Mouse (Mus musculus) hindlimb bud, embryonic 11.5 days (tissue): ENCODE measurements at regions not wholly inside any gene's neighbourhood (a gene's known extent, or its start where the extent isn't known, plus 50 kb on each side); places are given as distances from the start of the nearest gene placed in this dataset.

Experiments
- DNase-seq: peaks from one replicate; pipeline ENCODE4 v3.0.0-alpha.2; 2012; ENCODE audit warnings: low read depth, low spot score; ENCODE audit errors: extremely low spot score

DNA sequence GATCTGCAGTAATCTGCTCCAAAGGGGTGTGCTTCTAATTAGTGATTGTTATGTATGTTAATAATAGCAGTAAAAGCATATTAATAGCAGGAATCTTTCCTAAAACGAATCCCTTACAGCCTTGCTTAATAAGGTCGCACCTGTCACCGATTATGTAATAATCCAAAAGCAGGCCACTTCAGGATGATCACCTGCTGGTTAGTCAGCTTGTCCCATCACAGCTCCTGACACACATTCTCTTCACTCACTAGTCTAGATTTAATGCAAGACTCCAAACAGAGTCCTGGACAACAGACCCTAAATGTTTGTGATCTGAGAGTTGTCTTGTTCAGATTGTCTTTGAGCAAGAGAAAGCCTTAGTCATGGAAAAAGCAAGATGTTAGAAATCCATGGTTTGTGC, 85.2 kb upstream of the Kctd3 start:
- no peak for DNase-seq

DNA sequence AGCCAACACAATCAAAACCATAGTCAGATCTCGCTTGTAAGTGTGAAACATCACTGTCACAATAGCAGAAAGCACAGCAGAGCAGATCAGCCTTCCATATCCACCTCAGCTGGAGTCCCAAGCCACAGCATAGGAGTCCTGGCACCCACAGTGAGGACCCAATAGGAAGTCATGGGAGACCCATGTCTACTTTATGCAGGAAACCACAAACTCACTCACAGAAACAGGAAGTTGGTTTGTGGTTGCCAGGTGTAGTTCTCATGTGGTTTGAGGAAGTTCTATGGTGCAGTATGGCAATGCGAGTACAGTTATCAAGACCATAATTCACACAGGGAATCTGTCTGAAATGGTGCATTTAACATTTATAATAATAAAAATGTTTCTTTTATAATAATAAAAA, 77.6 kb upstream of the Kctd3 start:
- DNase-seq: no peak

DNA sequence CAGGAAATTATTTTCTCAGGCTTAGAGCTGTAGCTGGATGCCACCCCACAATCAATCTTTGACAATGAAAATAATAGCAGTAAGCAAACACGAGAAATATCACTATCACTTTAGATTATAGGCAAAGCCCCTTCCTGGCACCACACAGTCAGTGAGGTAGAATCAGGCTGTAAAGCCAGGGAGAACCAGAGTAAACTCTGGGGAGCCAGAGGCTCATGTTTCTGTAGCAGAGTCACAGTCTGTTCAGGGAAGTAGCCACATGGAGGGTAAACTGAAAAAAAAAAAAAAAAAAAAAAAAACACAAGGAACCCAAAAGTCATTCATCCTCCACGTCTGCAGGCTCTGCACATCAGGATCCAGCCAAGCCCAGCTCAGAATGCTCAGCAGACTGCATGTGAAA, 73.6 kb upstream of the Kctd3 start:
- DNase-seq: no peak

DNA sequence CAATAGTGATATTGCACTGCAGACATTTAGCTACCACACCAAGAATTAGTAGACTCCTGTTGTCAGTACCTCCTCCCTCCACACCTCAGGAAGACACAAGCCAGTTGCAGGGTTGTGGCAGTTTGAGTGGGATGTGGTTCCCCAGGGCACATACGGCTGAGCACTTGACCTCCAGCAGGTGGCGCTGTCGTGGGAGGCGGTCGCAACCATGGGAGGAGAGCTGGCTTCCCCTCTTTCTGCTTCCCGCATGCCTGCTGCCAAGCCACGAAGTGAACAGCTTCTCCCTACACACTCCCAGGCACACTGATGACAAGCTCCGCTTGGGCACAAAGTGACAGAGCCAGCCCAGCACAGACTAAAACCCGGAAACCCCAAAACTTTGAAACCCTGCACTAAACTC, 73.2 kb upstream of the Kctd3 start:
- DNase-seq: peak; percentile 31

DNA sequence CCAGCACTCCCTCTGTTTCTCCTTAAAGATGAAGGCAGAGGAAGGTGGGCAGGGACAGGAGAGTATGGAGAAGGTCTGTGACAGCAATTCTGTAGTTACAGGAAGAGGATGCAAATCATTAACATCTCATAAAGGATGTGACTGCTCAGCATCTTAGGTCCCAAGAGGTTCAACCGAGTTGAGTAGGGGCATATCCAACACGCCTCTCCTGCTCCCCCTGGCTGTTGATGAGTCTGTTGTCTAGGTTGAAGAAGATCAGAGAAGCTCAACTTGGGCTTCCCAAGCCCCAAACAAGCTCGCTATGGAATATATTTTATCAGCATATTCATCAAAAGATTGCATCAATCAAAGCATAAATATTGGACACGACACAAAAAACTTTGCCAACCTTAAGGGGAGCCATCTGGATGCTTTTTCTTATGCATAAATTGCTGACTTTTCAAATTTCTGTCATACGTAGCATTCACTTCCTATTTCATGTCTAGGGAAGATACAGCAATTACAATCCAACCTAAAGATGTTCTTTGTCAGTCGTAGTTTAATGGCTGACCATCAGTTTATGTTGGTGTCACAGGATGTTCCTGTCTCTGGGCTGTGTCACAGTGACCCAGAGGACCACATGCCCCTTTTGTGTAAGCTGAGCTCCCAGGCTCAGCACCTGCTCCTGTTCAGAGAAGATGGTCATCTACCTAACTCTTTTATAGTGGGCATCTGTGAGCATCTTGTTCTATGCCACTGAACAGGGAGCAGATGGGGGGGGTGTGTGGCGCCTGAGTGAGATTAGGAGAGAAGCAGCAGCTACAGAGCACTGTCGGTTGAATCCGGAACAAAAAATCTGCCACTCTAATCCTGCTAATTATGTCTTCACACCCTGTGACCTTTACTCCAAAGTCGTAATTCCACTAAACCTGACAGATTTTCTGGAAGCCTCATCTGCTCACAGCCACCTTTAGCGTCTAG, 72.1 kb upstream of the Kctd3 start:
- no peak for DNase-seq

DNA sequence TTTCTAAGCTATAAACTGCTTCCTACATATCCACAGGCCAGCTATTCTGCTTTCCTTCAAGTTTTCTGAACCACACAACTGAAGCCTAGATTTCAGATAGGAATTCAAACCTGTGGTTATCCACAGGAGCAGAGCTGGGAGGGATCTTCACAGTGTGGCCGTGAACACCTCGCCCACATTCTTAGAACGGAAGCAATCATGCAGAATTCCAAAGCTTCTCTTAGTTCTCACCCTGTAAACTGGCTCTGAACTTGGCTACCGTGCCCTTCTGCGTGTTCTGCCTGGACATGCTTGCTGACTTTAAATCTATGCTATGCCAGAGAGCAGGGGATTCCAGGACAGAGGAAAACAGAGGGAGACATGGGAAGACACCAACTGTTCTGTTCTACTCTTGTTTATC, 70.2 kb upstream of the Kctd3 start:
- DNase-seq: no peak

DNA sequence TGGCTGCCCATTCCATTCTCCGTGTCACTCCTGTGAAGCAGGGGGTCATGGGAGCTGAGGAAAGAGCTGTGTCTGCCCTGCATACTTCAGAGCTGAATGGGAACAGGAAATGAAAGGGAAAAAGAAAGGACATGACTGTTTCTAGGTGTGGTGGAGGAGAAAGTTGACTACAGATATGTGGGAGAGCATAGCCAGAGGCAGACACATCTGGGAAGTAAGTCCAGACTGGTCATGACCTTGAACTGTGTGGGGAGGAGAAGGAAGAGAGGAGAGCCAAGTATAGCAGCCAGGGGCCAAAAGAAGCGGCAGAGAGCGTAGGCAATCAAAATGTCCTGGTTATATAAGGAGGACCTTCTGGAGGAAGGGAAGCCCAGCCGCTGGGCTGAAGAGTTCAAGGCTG, 68.6 kb upstream of the Kctd3 start:
- DNase-seq: no peak

DNA sequence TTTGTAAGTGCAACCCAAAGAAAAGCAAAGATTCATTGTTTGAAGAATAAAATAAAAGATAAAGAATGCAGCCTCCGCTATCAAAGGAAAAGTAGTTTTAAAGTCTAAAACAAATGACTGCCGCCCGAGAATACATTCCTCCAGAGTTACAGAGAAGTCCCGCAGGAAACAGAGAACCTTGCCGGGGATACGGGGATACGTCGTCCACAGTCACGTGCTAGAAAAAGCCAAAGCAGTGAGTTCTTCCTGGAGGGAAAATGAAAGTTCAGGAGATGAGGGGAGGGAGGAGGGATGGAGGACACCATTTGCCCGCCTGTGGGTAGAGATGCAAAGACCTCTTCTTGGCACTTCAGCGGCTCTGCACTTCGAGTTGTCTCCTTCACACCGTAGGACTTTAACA, 68.0 kb upstream of the Kctd3 start:
- no peak for DNase-seq

DNA sequence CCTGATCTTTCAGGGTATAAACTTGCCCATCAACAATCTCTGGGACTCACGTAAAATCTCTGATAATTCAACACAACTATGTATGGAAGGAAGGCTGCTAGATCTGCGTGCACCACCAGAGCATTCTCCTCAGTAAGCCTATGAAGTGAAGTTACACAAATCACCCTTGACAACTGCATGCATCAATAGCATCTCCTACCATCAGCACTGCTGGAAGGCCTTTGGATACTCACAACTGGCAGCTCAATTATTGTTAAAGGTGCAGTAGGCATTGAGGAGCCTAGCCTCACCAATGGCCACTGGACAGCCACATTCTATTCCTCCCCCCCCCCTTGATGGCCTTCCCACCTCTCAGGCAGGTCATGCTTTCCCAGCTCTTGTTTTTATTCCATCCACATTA, 64.9 kb upstream of the Kctd3 start:
- no peak for DNase-seq

DNA sequence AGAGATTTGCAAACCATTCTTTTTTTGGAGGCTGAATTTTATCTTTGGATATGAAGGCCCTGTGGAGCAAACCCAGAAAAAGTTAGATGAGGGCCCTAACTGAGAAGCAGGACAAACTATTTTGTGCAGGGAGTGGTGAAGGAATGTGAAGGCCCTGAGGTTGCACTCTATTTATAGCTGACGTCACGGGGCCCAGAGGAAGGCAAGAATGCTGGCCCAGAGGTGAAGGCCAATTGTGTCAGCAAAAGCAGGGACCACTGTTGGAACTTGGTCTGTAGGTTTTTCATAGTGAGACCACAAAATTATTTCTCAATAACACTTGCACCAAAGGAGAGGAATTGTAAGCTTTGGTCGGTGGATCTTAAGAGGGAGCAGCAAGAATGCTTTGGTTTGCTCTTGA, 60.6 kb upstream of the Kctd3 start:
- no peak for DNase-seq

DNA sequence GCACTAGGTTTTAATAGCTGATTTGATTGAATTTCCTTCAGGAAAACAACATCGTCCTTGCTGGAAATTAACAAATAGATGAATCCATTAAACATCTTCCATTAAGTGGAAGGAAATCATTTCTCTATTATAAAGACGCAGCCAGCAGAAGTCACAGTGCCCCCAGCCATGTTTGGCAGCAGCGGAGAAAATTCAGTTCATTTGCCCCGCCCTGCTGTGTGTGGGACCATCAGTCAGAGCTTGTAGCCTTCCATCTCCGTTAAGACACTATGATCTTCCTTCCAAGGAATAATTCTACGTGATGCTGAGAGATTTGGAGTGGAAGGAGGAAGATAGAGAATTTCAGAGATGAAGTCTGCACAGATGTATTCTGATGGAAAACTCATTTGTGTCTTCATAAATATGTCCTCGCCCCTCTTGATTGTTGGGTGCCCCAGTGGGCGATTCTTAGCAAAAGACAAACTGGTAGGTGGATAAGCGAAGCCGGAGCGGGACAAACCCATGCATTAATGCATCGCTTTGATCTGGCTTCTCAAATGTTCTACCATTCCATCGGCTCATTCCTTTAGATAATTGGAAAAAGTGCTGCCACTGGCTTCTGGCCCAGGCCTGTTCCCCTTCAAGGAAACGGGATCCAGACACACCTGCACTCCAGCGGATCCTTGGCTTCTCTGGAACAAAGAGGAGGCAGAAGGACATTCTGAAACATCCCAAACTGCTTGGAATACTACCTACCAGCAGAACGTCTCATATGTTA, 59.7 kb upstream of the Kctd3 start:
- no peak for DNase-seq

DNA sequence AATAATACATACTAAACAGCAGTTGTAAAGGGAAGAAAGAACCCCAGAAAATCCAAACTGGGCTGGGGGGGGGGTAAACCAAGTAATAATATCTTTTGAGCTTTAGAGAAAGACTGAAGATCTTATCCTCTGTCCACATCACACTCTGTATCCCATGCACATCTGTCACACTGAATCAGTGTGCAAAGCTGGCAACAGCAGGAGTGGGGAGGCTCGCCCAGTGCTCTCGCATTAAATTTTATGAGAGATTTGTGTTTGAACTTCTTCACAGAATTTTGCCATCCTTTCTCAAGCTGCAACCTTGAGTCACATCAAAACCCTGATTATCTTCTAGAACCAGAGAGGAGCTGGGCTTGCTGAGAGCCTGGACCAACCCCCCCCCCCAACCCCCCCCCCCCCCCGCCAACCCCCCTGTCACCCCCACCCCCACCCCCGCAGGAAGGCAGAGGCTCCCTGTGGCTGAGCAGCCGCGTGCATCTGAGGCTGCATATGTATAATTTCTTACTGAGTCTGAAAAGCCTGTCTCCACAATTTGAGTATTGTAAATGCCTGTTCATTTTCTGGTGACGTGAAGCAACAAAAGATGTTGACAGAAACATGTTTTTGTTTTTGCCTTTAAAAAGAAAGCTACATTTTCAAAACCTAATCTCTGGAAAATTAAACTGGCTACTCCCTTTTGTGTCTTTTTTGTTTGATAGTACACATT, 59.0 kb upstream of the Kctd3 start:
- no peak for DNase-seq

DNA sequence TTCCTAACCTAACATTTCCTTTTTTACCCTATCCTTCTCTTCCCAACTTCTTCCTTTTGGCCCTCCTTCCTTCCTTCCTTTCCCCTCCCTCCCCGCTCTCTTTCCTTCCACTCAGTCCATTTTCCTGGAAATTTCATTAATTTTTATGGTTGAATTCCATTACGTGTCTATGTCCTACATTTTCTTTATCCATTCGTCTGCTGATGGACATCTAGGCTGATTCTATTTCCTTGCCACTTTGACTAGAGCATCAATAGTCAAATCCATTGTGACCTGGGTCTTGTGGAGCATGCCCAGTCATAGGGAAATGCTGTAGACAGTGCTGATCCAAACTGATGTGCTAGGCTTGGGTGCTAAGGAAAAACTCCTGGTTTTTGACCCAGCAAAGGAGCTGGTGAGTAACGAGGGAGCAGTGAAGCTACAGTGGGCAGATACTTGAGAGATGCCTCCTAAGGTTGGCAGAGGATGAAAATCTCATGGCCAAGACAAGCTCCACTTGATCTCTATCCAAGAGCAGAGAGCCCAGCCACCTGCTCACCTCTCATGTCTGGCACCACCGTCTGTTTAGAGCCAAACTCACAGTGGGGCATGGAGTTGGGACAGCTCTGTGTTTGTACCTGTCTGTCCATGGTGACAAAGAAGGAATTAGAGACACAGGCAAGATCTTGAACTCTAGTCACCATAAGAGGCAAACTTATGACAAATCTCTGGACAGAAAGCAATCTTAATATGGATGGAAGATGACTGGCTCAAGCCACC, 57.7 kb upstream of the Kctd3 start:
- DNase-seq: no peak

DNA sequence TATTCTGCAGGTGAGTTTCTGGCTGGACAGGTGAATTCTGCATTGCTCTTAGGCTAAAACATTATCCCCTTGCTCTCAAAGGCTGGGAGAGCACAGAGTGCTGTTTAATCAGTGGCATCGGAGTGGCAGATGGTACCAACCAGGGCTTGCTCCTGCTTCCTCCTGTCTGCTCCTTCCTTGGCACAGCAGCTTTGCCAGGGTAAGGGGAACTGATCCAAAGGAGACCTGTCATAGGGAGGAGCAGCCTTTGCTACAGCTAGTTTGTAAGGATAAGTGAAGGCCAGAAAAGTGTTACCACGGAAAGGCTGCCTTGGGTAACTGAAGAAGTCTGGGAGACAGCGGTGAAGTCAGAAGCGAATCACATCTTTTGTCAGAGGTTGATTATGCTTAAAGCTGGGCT, 57.0 kb upstream of the Kctd3 start:
- no peak for DNase-seq

DNA sequence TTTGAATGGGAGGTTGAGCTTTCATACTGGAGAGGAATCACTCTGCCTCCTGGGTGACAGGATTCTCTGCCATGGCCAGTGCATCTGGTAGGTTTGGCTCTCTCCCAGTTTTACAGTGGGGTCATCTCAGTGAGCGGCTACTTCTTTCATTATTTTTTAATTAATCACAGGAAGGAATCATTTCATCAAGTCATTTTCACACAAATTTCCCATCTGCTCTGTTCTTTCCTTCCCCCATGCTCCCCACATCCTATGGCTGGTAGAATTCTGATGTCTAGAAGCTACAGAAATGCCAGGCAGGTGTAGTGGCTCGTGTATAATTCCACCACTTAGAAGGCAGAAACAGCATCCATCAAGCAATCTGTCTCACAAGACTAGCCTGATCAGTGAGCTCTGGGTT, 56.1 kb upstream of the Kctd3 start:
- DNase-seq: no peak

DNA sequence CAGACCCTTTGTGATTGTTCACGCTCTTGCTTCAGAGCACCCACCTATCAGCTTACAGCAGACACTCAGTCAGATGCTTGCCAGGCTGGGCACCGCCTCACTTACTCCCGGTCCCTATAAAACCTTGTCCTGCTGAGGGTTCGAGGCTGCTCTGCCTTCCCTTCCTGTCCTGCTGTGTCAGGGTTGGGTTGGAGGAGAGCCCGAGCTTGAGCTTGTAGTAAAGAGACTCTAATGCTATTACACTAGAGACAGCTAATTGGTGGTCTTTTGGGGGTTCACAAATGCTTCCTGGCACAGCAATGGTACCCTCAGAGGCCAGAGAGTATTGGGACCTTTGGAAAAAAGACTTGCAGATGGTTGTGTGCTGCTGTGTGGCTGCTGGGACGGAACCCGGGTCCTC, 55.6 kb upstream of the Kctd3 start:
- DNase-seq: no peak
